Mouse (Mus musculus): ENCODE measurements around the gene Bckdk.
"Not testable (repeated sequence)": the region's sequence is repeated elsewhere in the genome, so short reads cannot be mapped to it uniquely, and the experiment has no call there.

Gene Bckdk

DNA sequence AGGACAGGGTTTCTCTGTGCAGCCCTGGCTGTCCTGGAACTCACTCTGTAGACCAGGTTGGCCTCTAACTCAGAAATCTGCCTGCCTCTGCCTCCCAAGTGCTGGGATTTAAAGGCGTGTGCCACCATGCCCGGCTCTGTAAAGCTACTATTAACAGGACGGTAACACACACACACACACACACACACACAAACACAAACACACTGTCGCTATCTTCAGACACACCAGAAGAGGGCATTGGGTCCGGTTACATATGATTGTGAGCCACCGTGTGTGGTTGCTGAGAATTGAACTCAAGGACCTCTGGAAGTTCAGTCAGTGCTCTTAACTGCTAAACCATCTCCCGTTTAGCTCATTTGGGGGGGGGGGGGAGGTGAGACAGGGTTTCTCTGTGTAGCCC is 8.0 kb upstream of the Bckdk start:
- DNase-seq (ENCODE audit: extremely low spot score, low read depth, low spot score): not testable (repeated sequence)

DNA sequence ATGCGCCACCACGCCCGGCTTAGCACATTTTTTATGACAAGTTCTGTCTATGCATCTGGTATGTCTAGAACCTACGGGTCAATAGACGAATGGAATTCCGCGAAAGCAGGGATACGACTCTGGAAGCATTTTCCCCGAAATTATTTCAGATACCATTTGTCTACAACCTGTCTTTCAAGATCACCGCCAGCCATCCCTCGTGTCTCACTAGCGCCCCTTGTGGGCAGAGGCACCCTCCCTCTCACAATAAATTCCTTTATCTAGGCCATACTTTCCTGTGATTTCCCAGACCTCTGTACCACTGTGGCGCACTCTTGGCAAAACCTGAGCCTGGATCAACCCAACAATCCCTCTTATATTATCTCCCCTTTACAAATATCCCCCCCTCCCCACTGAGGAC is 7.5 kb upstream of the Bckdk start:
- no peak for DNase-seq (ENCODE audit: extremely low spot score, low read depth, low spot score)

DNA sequence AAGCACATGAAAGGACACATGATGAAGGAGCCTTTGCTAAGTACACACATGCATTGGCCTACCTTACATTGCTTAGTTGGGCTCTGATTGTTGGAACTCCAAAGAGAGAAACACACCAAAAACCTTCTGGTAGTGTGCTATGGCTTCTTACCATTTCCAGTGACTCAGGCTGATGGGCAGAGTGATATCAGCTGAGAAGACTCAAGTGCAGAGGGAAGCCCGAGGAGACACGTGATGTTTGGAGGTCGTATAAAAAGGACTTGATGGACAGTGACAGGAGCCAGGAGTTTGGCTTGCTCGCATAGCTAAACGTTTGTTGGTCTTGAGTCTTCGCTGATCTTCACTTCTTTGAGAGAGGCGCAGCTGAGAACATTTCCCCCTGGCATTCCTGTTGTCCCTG is 6.3 kb upstream of the Bckdk start:
- no peak for DNase-seq (ENCODE audit: extremely low spot score, low read depth, low spot score)

DNA sequence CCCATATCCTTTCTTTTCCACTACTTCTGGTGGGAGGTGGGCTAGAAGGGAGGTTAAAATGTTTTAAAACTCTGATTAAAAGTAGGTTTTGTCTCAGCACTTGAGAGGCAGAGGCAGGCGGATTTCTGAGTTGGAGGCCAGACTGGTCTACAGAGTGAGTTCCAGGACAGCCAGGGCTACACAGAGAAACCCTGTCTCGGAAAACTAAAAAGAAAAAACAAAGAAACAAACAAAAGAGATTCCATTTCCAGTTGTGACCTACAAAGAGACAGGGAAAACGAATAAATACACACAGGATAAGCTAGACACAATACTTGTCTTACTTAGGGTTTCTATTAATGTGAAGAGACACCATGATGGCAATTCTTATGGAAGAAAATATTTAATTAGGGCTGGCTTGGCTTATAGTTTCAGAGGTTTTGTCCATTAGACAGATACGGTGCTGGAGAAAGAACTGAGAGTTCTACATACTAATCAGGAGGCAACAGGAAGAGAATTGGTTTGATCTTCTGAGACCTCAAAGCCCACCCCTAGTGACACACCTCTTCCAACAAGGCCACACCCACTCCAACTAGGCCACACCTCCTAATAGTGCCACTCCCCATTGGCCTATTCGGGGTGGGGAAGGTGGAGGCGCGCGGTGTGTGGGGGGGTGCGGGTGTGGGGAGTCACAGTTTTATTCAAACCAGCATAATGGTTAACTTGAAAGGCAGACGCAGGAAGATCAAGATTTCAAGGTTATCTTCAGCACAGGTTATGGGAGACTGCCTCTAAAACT is 5.5 kb upstream of the Bckdk start:
- DNase-seq (ENCODE audit: extremely low spot score, low read depth, low spot score): no peak

DNA sequence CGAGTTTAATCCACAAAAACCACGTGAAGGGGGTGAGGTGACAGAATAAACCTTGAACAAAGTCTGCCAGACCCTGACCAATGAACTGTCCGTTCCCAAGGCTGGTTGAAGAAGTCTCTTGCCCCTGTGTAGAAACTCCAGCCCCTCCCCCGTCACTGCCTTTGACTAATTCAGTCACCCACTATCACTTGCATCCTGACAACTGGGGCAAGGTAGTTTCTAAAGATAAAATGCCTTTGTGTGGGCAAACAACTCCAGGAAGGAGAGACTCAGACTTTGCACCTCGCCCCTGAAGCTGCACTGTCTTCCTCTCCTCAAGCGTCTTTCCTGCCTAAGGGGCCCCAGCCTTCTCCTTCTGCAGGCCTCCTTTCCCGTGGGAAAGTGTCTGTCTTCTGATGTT is 3.9 kb upstream of the Bckdk start:
- no peak for DNase-seq (ENCODE audit: extremely low spot score, low read depth, low spot score)

DNA sequence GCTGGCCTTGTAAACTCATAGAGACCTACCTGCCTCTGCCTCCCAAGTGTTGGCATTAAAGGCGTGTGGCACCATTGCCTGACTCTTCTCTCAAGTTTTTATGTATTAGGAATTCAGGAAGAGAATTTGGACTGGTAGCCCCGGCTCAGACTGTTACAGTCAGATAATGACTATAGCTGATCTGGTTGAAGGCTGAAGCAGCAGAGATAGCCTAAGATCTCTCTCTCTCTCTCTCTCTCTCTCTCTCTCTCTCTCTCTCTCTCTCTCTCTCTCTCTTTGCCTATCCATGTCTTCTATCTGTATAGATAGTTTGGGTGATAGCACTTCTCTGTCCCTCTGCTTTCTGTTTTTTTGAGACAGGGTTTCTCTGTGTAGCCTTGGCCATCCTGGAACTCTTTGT is 2.1 kb upstream of the Bckdk start:
- no peak for DNase-seq (ENCODE audit: extremely low spot score, low read depth, low spot score)

DNA sequence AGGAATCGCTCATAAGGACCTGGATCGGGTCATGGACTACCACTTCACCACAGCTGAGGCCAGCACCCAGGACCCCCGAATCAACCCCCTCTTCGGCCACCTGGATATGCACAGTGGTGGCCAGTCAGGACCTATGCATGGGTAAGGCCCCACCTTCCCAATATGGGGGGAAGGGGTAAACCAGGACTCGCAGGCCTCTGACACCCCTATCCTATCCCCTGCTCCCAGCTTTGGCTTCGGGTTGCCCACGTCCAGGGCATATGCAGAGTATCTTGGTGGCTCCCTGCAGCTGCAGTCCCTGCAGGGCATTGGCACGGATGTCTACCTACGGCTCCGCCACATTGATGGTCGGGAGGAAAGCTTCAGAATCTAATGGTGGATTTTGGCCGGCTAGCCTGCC is 4.1 kb downstream of the Bckdk start:
- no peak for DNase-seq (ENCODE audit: extremely low spot score, low read depth, low spot score)

DNA sequence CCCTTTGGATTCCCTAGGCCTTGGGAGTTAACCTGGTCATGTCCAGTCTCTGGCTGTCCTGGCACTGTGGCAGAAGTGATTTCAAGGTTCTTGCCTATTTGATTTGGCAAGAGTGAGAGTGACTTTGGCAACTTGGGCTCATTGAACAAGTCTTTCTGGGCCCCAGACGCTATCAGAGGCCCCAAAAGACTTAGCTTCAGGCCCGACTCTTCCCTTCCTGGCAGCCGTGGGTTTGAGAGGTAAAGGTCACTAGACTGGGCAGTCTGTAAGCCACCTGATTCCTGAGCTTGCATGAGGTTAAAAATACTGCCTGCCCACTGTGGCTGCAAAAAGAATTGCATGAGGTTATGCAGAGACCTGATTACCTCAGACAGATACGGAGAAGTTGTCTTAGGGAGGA is 4.8 kb downstream of the Bckdk start:
- DNase-seq (ENCODE audit: extremely low spot score, low read depth, low spot score): no peak

DNA sequence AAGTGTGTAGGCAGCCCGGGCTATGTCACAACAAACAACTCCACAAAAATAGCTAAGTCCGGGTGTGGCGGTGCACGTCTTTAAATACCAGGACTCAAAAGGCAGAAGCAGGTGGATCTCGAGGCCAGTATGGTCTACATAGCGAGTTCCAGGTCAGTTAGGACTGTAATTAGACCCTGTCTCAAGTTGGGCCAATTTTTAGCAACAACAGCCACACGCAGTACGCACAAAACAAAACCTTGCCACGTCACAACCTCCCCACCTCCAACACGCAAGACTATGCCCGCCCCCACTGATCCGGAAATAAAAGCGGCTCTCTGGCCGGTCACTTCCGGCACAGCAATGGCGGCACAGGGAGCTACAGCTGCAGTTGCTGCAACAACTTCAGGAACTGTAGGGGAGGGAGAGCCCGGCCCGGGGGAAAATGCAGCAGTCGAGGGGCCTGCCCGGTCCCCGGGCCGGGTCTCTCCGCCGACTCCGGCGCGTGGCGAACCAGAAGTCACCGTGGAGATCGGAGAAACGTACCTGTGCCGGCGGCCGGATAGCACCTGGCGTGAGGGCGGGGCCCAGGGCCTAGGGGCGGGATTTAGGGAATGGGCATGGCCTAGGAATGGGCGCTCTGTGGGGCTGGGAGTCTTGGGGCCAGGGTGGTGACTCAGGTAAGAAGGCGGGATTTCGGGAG is 8.4 kb downstream of the Bckdk start, which contains the start of gene Kat8:
Gene Kat8, plus strand, starts transcription at position 327 of the 682 bp plus-strand sequence.
- DNase-seq (ENCODE audit: extremely low spot score, low read depth, low spot score): no peak

DNA sequence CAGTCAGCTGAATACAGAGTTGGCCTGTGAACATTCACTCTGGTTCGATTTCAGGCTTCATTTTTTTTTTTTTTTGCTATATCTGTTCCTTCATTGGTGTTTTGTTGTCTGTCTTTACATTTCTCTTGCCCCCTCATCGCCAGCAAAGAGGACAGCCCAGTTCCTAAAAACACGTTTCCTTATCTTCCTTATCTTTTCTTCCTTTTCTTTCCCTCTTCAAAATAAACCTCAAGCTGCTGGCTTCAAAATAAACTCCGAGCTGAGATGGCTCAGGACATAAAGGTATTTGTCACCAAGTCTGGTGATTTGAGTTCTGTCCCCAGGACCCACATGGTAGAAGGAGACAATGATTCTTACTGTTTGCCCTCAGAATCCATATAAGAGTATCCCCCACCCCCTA is 9.1 kb downstream of the Bckdk start:
- DNase-seq (ENCODE audit: extremely low spot score, low read depth, low spot score): no peak

DNA sequence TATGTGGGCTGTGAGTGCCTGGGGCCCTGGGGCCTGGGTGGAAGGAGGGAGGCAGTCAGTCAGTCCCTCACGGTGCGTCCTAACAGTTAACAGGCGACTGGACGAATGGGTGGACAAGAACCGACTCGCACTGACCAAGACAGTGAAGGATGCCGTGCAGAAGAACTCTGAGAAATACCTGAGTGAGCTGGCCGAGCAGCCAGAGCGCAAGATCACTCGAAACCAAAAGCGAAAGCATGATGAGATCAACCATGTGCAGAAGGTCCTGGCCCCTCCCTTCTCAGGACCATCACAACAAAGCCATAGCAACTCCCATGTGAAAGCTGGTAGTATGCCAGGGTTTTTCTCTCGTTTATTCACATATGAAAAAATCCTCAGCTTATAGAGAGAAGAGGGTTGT is 11.4 kb downstream of the Bckdk start:
- DNase-seq (ENCODE audit: extremely low spot score, low read depth, low spot score): no peak

DNA sequence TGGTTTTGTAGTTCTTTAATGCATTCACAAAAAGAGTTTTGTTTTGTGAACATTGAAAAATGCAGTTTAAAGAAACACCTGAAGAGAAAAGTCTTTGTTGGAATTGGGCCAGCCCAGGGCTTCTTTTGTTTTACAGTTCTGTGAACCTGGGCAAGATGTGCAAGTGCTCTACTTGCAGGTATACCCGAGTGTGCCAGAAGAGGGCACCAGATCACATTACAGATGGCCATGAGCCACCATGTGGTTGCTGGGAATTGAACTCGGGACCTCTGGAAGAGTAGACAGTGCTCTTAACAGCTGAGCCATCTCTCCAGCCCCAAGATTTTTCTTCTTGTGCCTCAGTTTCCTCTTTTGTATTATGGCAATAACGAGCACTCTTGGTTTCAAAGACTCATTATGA is 14.3 kb downstream of the Bckdk start:
- no peak for DNase-seq (ENCODE audit: extremely low spot score, low read depth, low spot score)

DNA sequence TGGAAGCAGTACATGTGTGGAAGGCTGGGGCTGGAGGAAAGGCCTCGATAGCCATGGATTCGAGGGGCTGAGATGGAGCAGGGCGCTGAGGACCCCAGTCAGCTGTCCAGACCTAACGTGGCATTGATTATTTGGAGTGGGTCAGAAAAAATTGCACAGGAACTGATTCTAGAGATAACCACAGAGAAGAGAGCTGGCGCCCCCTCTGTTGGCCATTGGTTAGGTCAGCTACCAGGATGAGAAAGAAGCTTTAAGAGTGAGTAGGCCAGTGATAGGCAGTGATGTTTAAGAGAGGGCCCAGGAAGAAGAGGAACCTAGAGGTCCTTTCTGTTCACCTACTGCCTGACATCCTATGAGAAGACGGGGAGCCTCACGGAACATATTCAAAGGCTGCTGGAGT is 15.4 kb downstream of the Bckdk start:
- DNase-seq (ENCODE audit: extremely low spot score, low read depth, low spot score): no peak

DNA sequence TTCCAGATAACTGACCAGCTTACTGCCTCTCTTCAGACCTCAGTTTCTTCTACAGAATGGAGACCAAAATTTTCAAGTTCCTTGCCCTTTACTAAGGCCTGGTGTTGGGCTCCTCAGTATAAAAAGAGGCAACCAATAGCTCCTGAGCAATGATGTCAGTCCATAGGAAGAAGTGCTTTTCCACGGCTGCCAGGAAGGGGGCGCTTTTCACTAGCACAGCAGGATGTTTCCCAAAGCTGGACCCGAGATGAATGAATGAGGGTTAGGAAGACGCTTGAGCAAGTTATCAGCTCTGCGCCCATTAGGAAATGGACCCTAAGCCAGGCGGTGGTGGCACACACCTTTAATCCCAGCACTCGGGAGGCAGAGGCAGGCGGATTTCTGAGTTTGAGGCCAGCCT is 17.6 kb downstream of the Bckdk start:
- DNase-seq (ENCODE audit: extremely low spot score, low read depth, low spot score): no peak

DNA sequence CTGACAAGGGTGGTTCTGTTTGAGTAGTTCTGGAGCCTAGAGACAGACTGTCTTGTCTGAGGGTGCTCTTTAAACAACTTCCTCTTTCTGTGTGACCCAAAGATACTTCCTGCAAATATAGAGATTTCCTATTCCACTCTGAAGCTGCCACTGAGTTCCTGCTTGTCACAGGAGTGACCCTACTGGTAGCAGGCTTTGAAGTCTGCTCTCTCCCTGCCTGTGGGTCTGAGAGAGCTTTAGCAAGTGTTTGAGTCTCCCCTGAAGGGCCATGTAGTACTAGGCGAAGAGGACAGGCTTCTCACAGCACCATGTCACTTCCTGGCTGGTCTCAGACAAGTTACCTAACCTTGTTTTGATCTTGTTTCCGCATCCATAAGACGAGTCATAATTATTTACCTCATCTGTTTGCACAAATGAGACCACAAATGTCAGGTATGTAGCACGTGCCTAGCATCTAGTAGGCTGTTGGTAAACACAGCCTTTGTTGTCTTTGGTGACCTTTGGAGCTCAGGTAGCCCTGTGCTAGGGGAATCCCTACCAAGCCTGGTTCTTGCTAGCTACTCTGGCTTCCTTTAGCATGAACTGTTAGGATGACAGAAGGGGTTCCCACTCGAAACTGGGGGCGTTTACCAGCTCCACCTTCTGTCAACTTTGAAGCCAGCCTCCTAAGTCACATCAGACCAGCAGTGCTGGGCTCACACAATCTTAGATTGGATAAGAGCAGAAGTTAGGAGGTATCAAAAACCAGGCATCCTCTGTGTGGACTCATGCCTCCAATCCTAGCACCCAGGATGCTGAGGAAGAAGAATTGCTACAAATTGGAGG is 18.8 kb downstream of the Bckdk start:
- DNase-seq (ENCODE audit: extremely low spot score, low read depth, low spot score): no peak

DNA sequence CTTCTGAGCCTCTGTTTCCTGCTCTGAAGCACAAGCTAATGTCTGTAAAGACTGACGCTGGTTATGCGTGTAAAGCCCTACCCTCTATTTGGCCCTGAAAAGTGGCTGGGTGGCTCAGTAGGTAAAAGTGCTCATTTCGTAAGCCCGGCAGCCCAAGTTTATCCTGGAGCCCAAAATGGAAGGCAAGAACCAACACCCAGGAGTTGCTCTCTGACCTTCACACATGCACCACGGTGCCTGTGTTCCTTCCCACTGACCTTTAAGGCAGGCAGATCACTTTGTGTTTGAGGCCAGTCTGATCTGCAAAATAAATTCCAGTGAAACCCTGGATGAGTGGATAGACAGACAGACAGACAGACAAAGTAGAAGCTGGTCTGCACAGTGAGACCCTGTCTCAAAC is 19.8 kb downstream of the Bckdk start:
- no peak for DNase-seq (ENCODE audit: extremely low spot score, low read depth, low spot score)

DNA sequence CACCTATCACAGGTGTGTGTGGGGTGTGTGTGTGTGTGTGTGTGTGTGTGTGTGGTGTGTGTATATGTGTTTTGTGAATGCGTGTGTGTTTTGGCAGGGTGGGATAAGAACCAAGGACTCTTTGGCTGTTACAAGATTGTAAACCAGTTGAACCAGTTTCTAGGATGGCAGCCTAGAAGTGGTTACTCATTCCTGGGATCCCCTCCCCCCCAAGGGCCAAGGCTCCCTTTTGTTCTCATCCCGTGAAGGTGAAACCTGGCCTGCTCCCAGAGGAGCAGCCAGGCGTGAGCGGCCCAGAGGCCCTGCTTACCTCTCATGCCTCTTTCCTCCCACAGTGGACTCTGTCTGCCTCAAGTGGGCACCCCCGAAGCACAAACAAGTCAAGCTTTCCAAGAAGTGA is 21.4 kb downstream of the Bckdk start:
- no peak for DNase-seq (ENCODE audit: extremely low spot score, low read depth, low spot score)

DNA sequence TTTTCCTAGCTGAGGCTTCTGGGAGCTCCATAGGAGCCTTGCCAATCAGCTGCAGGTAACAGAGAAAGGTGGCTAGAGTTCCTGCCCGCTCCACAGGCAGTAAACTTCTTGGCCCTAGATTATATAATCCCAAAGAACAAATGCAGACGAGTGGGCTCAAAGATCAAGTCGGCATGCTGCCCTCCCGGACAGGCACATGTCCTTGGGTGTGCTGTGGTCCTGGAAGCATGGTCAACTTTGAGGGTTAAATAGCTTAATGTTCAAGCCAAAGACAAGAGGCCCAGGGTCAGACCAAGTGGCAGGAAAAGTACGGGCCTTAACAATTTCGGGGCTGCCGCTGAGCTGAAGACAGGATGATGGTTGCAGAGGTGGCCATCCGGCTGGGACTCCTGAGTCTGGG is 22.2 kb downstream of the Bckdk start:
- DNase-seq (ENCODE audit: extremely low spot score, low read depth, low spot score): no peak

DNA sequence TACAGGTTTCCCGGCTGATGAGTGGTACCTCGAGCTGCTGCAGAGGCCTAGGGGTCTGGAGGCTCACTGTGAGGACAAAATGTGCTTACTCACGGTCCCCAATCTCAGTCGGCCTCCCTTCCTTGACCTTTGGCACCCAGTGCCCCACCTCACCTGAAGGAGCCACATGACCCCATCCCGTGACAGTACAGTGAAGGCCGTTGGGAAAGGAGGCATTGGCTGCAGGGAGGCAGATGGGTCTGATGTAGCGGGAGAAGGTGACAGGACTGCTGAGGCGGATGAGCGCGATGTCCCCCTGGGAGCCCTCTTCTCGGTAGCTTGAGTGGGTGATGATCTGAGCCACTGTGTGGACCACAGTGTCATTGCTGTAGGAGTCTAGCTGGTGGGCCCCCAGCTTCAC is 23.0 kb downstream of the Bckdk start:
- DNase-seq (ENCODE audit: extremely low spot score, low read depth, low spot score): no peak

DNA sequence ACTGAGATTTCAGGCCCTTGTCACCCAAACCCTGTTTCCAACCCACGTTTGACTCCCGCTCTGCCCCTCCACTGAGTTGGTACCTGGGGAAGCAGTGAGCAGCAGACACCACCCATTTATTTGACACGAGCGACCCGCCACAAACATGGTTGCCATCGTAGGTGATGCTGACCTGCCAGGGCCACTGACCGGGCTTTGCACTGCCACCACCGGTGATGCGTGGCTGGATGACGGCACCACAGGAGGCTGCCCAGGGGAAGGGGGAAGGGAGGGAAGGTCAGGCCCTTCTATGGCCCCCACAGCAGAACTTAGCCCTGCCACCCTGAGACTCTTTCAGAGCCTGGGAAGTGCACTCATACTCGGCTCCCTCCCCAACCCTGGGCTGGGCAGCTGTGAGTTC is 23.8 kb downstream of the Bckdk start:
- no peak for DNase-seq (ENCODE audit: extremely low spot score, low read depth, low spot score)

DNA sequence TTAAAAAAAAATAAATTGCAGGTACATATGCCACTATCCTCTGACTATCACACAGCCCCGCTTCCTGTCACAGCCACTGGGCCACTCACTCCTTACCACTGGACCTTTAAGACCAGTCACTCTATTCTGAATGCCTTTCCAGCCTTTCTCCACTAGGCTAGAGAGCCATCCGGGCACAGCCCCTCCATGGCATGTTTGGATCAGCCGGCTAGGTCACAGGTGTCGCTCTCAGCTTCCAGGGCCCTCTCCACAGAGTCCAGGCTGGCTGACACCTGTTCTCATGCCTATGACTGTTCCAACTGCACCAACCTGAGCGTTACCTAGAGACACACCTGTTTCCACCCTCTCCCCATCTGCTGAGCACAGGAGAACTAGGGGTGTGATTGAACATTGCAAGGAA is 24.7 kb downstream of the Bckdk start:
- DNase-seq (ENCODE audit: extremely low spot score, low read depth, low spot score): no peak

DNA sequence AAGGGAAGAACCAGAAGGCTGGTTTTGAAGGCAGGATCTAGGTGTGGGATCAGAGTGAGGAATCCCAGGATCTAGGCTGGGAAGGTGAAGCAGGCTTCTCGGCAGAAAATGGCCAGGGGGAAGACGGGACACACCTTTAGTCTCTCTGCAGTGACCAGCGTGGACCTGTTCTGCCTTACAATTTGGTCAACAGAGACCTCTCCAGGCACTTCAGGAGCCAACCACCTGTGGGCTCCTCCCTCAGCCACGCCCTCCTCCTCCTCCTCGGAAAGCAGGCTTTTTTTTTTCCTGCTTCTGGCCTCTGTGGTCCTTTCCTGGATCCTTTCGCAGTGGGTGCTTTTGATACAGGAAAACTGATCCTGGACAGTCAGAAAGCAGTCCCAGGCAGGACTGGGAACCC is 26.0 kb downstream of the Bckdk start, which contains the start of gene Prss8:
Gene Prss8, minus strand, starts transcription at position 182 of the 400 bp plus-strand sequence.
- no peak for DNase-seq (ENCODE audit: extremely low spot score, low read depth, low spot score)

All from hindlimb bud, embryonic 11.5 days (tissue).